Mouse (Mus musculus) spleen, adult 2 months (tissue): ENCODE data around the gene Coq10b.

Experiments
- CTCF ChIP-seq: fragments of 200-500 bp; IDR thresholded peaks from 2 replicates; pipeline ENCODE4 v1.5.1; 2011; ENCODE audit warnings: mild to moderate bottlenecking, inconsistent platforms; ENCODE audit not compliant: insufficient read depth, insufficient read length, insufficient replicate concordance; ENCODE audit errors: extremely low read depth
- POLR2A ChIP-seq: fragments of 200-500 bp; IDR thresholded peaks from 2 replicates; pipeline ENCODE4 v1.6.1; 2011; ENCODE audit warnings: low read depth, low read length, inconsistent platforms

DNA sequence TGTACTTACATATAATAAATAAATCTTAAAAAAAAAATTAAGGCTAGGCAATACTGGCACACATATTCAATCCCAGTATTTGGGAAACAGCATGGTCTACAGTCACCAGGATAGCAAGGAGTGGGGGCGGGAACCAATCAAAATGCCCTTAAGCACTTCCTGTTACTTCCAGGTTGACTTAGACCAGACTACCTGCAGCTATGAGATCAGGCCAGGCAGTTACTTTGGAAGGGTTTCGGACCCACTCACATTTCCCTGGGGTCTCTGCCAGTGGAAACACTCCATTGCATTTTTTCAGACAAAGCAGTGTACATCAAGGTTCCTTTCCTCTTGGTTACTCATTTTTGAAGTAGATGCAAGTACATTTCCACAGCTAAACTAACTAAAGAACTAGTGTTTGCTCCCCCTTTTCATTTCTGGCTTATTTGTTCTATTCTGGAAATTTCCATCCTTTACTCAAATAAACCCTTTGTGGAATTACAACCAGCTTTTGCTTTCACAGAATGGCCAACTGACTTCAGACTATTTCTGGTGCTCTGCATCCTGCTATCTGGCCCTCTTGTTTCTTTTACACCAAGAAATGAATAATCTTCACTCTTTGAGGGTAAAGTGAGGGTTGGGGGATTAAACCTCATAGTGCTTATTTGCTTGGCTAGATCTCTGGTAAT is 24.4 kb downstream of the Coq10b start:
- TF ChIP-seq CTCF = no peak
- TF ChIP-seq POLR2A = no peak
